Mouse (Mus musculus): Measurements from ENCODE around the gene Nup214.

Nup214 gene

GRCm38 (mm10) chr2:31962501-31963224, 11.6 kb upstream of the Nup214 start:
- no peak for DNase-seq (ENCODE audit: extremely low read depth, low read depth, low spot score)

- DNase-seq (ENCODE audit: extremely low read depth, low read depth, low spot score) = no peak
Measured at GRCm38 (mm10) chr2:31963491-31963890, 10.7 kb upstream of the Nup214 start.

- DNase-seq (ENCODE audit: extremely low read depth, low read depth, low spot score) = no peak
Measured at GRCm38 (mm10) chr2:31964191-31964590, 10.0 kb upstream of the Nup214 start.

GRCm38 (mm10) chr2:31965110-31965509, 9.1 kb upstream of the Nup214 start:
- DNase-seq (ENCODE audit: extremely low read depth, low read depth, low spot score) = no peak

- no peak for DNase-seq (ENCODE audit: extremely low read depth, low read depth, low spot score)
Measured at GRCm38 (mm10) chr2:31966801-31967200, 7.4 kb upstream of the Nup214 start.

GRCm38 (mm10) chr2:31972589-31972988, 1.6 kb upstream of the Nup214 start:
- DNase-seq (ENCODE audit: extremely low read depth, low read depth, low spot score) = no peak

- DNase-seq (ENCODE audit: extremely low read depth, low read depth, low spot score) = no peak
Measured at GRCm38 (mm10) chr2:31974809-31975371, 654 bp downstream of the Nup214 start.

- DNase-seq (ENCODE audit: extremely low read depth, low read depth, low spot score) = no peak
Measured at GRCm38 (mm10) chr2:31987774-31988173, 13.5 kb downstream of the Nup214 start.

GRCm38 (mm10) chr2:31990961-31991360, 16.7 kb downstream of the Nup214 start:
- DNase-seq (ENCODE audit: extremely low read depth, low read depth, low spot score) = no peak

- DNase-seq (ENCODE audit: extremely low read depth, low read depth, low spot score) = no peak
Measured at GRCm38 (mm10) chr2:31994896-31995295, 20.7 kb downstream of the Nup214 start.

GRCm38 (mm10) chr2:31996060-31996459, 21.8 kb downstream of the Nup214 start:
- no peak for DNase-seq (ENCODE audit: extremely low read depth, low read depth, low spot score)

- DNase-seq (ENCODE audit: extremely low read depth, low read depth, low spot score) = no peak
Measured at GRCm38 (mm10) chr2:31997539-31997938, 23.3 kb downstream of the Nup214 start.

GRCm38 (mm10) chr2:31998443-31998842, 24.2 kb downstream of the Nup214 start:
- no peak for DNase-seq (ENCODE audit: extremely low read depth, low read depth, low spot score)

GRCm38 (mm10) chr2:32008311-32008710, 34.1 kb downstream of the Nup214 start:
- no peak for DNase-seq (ENCODE audit: extremely low read depth, low read depth, low spot score)

- DNase-seq (ENCODE audit: extremely low read depth, low read depth, low spot score) = no peak
Measured at GRCm38 (mm10) chr2:32008716-32009115, 34.5 kb downstream of the Nup214 start.

- peak; percentile 56 for DNase-seq (ENCODE audit: extremely low read depth, low read depth, low spot score)
Measured at GRCm38 (mm10) chr2:32019704-32020103, 45.5 kb downstream of the Nup214 start.

- no peak for DNase-seq (ENCODE audit: extremely low read depth, low read depth, low spot score)
Measured at GRCm38 (mm10) chr2:32020229-32020628, 46.0 kb downstream of the Nup214 start.

- DNase-seq (ENCODE audit: extremely low read depth, low read depth, low spot score) = no peak
Measured at GRCm38 (mm10) chr2:32024372-32024771, 50.1 kb downstream of the Nup214 start.

- no peak for DNase-seq (ENCODE audit: extremely low read depth, low read depth, low spot score)
Measured at GRCm38 (mm10) chr2:32029636-32030035, 55.4 kb downstream of the Nup214 start.

GRCm38 (mm10) chr2:32033436-32033835, 59.2 kb downstream of the Nup214 start:
- peak; percentile 45 for DNase-seq (ENCODE audit: extremely low read depth, low read depth, low spot score)

GRCm38 (mm10) chr2:32034206-32034605, 60.0 kb downstream of the Nup214 start:
- no peak for DNase-seq (ENCODE audit: extremely low read depth, low read depth, low spot score)

GRCm38 (mm10) chr2:32037279-32037858, 63.1 kb downstream of the Nup214 start:
- DNase-seq (ENCODE audit: extremely low read depth, low read depth, low spot score) = no peak

Measured in fat pad, adult 2 months (tissue).